Mouse (Mus musculus): Measurements from ENCODE around the gene Rbbp6.

The Rbbp6 gene

DNA sequence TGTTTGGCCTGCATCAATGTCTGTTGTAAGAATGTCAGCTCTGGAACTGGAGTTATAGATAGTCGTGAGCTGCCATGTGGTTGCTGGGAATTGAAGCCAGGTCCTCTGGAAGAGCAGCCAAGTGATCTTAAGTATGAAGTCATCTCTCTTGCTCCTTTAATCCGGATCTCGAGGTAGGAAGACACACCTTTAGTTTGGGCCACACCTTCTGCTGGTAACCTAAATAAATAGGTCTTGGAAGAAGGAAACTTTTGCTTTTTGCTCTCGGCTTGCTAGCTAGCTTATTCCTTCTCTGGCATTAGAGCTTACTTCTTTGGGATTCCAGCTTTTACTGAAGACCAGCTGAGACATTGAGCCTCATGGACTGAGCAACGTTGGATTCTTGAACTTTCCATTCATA, at the start of gene Rbbp6:
Gene Rbbp6, plus strand, starts transcription at position 301 of the 400 bp plus-strand sequence.
- no peak for DNase-seq (ENCODE audit: extremely low read depth, insufficient read length, low spot score)

DNA sequence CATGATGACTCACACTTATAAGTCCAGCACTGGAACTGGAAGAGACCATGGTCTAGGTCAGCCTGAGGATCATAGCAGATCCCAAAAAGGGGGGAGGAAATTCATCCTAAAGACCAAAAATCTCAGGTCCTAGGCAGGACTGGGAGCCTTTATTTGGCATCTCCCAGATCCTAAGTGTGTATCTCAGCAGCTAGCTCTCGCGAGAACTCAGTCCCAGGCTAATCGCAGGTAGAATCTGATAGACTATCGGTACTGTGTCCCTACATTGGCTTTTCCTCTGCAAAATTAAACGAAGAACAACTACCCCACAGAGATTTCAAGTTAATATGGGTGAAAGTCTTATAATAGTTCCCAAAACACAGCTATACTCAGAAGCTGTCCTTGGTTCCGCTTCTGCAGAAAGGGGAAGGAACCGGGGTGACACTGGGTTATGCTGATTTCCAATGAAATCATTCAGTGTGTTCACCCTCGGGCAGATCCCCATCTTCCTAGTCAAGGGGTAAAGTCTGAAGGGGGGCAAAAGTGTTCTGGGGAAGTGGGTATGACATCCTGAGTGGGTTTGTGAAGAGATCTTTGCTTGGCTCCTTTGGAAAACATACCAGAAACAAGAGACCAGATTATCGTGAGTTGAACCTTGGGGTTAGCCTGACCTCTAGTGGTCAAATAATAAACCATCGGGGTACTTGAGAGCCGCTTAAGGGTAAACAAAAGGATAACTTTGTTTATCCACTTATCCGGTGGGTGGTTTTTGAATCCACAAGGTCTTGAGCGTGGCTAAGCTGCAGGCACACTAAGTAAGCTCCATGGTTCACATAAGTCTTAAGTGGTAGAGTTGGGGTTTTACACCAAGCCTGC, 45.5 kb upstream of the Rbbp6 start:
- DNase-seq (ENCODE audit: extremely low read depth, insufficient read length, low spot score), result no peak

DNA sequence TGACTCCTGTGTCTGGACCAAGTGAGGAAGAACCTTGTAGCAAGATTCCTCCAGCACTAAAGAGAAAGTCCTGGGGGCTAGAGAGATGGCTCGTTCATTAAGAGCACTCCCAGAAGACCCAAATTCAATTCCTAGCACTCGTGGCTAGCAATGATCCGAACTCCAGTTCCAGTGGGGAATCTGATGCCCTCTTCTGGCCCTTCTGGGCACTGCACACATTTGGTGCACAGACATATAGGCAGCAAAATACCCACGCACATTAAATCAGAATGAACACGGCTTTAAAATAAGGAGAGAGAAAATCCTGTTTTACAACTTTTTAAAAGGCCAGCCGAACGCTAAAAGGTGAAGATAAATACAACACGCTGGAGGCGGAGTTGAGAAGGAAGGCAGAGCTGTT, 43.9 kb upstream of the Rbbp6 start:
- no peak for DNase-seq (ENCODE audit: extremely low read depth, insufficient read length, low spot score)

DNA sequence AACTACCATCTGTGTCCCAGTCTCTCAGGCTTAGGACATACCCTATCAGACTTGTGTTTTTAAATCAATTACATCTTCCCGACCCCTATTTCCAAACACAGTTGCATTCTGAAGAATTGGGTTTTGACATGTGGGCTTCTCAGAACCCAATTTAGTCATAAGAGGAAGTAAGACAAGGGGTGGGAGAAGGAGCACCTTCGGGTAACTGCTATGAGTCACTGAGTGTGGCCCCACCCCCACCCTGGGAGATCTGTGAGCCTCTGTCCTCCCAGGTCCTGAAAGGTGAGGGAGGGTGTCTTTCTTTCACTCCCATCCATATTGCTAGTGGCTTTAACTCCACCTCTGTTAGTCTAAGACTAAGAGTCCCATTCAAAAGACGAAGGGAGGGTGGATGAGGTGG, 41.2 kb upstream of the Rbbp6 start:
- DNase-seq (ENCODE audit: extremely low read depth, insufficient read length, low spot score), result no peak

DNA sequence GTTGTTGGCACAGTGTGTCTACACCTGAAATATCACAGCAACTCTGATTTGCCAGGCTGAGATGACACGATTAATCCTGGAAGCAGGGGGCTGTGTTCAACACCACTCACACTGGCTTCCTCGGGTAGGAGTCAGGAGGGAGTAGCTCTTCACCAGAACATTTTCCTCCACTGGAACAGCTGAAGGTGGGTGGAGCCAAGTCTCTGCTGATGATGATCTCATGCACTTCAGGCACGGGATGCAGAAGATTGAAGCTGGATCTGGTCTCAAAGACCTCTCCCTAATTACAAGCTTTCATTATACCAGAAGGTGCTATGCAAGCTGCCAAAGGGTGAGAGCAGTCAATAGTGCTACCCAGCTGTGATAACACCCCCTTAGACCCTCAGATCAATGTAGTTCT, 35.0 kb upstream of the Rbbp6 start:
- DNase-seq (ENCODE audit: extremely low read depth, insufficient read length, low spot score), result no peak

DNA sequence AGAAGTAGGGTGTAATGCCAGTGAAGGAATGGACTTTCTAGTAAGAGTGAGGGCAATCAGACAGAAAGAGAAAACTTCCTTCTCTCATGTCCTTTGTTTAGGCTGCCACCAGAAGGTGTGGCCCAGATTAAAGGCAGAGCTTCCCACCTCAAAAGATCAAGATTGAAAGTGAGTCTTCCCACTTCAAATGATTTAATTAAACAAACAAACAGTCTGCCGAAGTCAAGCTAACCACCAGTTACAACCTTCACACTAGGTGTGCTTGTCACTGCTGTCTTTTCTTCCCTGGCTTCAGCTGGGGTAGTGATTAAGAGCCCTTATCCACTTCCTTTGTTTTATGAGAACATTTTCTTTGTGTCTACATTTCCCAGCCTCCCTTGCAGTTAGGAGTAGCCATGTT, 33.3 kb upstream of the Rbbp6 start:
- no peak for DNase-seq (ENCODE audit: extremely low read depth, insufficient read length, low spot score)

DNA sequence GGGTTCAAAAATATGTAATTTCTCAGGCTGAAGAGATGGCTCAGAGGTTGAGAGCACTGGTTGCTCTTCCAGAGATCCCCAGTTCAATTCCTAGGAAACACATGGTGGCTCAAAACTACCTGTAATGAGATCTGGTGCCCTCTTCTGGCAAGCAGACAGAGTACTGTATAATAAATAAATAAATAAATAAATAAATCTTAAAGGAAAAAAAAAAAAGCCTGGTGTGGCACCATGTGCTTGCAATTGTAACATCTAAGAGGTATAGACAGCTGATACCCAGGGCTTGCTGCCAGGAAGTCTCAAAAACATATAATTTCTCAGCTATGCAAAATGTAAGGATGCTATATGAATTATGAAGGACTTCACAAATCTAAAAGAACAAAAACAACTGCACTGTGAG, 28.9 kb upstream of the Rbbp6 start:
- no peak for DNase-seq (ENCODE audit: extremely low read depth, insufficient read length, low spot score)

DNA sequence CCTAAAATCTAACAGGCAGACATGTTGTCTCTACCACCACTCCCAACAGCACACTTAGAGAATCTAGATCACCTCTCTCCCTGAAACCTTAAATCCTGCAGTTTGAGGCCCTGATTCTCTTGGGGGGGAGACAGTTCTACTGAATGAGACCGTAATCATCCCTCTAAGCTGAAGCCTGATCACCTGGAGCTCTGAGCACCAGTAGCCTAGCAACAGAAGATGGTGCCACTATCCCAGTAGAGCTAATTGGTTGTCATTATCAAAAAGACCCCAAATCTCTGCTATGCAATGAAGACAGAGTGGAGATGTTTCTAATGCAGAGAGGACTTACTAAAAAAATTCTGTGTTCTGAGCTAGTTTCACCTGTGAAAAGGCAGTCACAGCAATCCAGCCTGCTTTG, 27.3 kb upstream of the Rbbp6 start:
- no peak for DNase-seq (ENCODE audit: extremely low read depth, insufficient read length, low spot score)

DNA sequence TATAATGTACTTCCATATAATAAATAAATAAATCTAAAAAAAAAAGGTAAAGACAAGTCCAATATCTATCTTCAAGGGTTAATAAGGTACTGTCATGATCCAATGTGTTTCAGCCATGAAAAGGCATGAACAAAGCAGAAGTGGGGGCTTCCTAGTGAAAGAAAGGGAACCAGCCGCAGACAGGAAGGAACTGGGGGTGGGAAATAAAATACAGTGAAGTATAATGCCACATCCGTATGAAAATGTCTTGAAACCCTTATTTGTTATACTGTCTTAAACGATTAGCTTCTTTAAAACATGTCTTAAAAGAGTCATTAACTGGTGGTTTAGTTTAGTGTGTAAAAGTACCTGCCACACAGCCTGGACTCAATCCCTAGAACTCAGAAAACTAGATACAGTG, 26.3 kb upstream of the Rbbp6 start:
- no peak for DNase-seq (ENCODE audit: extremely low read depth, insufficient read length, low spot score)

DNA sequence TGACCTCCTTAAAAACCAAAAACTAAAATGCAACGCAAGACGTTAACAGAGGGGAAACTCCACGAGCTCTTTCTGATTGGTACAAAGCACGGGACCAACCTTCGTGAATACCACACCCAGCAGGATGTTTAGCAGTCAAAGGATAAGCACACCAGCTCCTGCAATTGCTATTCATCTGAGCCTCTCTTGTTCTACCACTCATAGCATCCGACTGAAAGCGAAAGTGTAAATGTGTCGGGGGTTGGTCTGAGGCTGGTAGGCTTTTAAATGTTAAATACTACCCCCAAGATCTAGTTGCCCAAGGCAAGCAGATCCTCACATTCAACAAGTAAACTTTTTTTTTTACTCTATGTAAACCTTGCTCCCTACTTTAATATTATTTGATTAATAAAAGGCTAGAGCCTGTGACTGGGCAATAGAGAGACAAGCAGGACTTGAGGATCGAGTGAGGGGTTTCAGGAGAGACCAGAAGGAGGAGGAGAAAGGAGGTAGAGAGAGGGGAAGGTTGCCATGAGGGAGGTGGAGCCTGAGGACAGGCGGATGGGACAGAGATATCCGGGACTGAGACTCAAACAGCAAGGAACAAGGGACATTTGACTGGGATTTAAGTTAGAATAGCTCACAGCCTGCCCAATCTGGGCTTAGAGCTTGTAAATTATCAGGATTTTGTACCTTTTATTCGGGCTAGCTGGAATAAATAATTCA, 25.0 kb upstream of the Rbbp6 start:
- DNase-seq (ENCODE audit: extremely low read depth, insufficient read length, low spot score), result no peak

DNA sequence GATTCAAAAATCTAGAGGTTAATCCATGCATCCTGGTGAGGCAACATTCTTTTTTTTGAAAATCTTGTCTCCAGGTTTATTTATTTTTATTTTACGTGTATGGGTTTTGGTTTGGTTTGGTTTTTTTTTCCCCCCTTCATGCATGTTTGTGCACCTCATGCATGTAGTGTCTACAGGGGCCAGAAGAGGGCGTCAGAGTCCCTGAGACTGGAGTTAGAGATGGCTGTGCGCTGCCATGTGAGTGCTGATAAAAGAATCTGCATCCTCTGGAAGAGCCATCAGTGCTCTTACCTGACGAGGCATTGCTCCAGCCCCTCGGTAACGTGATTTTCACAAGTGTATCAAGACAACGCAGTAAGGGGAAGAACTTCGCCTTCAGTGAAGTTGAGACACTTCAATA, 23.4 kb upstream of the Rbbp6 start:
- DNase-seq (ENCODE audit: extremely low read depth, insufficient read length, low spot score), result no peak

DNA sequence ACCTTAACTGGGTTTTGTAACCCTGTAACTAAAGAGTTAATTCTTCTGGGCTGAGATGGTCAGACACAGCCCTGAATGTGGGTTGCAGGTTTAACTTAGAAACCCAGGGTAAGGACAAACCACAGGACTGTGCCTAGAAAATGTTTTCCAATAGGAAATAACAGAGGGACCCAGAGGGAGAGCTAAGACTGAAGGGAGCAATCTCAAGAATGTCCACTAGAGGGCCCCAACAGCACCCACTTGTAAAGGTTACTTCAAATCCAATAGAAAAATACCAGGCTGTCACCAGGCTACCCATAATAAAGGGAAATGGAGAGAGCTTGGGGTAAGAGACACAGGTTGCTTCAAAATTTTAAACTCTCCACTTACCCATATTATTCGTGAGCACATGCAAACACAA, 20.3 kb upstream of the Rbbp6 start:
- DNase-seq (ENCODE audit: extremely low read depth, insufficient read length, low spot score), result no peak

DNA sequence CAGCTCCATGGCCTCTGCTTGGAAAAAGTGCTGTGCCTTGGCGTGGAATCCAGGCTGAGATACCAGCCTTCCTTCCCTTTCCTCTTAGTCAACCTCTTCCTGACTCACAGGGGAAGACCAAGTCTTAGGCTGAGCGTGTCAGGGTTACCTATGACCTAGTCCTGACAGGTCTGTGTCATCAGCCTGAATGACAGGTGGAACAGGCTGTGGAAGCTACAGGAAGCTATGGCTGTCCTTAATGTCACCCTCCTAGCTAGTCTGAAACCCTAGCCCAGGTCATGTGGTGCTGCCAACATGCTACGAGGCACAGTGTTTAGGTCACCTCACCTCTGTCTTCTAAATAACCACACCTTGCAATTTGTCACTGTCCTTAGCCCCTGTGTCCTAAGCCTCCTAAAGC, 16.2 kb upstream of the Rbbp6 start:
- DNase-seq (ENCODE audit: extremely low read depth, insufficient read length, low spot score), result no peak

DNA sequence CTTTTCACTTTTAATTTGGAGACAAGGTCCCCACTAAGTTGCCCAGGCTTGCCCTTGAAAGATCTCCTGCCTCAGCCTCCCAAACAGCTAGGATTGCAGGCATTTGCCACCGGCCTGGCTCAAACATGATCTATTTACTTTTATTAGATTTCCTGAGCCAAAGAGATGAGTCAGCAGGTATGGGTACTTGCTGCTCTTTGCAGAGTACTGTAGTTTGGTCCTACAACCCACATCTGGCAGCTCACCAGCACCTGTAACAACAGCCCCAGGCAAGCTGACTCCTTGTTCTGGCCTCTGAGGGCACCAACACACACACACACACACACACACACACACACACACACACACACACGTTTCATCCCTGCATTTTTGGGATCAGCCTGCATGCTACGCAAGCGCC, 14.0 kb upstream of the Rbbp6 start:
- DNase-seq (ENCODE audit: extremely low read depth, insufficient read length, low spot score), result peak; percentile 49

DNA sequence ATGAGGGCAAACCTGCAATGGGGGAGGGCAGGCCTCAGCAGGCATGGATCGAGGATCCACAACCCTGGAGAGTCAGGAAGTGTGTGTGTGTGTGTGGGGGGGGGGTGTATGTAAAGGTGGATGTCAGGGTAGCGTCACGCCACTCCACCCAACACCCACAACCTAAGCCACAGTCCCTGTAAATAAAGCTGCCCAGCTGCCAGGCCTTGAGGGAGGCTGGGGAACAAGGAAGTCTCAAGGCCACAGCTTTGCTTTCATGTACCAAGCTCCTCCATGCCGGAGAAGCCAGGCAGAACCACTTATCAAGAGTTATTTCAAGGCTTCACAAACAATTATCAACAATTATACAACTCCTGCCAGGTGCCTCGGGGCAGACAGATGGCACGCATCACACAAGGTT, 13.4 kb upstream of the Rbbp6 start:
- DNase-seq (ENCODE audit: extremely low read depth, insufficient read length, low spot score), result no peak

DNA sequence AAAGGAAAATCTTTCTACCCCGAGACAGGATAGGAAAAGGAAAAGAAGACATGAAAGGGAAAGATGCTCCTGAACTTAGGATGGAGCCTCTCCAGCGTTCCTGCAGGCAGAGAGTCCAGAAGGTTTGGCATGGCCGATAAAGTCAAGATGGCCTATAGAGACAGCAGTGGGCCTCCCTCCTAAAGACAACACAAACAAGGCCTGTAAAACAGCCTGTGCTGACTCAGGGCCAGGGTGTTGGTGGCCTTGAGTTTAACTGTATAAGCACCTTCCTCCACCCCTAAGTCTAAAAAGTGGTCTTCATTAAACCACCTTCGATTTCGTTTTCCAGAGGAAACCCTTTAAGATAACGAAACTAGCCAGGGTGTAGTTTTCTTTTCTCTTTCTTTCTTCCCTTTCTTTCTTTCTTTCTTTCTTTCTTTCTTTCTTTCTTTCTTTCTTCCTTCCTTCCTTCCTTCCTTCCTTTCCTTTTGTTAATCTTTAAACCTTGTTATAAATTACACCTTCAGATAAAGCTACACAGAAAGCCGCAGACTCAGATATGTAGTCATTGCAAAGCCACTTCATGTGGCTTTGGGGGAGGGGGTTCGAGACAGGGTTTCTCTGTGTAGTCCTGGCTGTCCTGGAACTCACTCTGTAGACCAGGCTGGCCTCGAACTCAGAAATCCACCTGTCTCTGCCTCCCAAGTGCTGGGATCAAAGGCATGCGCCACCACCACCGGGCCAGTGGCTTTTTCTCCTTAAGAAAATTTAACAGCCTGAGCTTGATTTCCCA, 10.8 kb upstream of the Rbbp6 start:
- no peak for DNase-seq (ENCODE audit: extremely low read depth, insufficient read length, low spot score)

DNA sequence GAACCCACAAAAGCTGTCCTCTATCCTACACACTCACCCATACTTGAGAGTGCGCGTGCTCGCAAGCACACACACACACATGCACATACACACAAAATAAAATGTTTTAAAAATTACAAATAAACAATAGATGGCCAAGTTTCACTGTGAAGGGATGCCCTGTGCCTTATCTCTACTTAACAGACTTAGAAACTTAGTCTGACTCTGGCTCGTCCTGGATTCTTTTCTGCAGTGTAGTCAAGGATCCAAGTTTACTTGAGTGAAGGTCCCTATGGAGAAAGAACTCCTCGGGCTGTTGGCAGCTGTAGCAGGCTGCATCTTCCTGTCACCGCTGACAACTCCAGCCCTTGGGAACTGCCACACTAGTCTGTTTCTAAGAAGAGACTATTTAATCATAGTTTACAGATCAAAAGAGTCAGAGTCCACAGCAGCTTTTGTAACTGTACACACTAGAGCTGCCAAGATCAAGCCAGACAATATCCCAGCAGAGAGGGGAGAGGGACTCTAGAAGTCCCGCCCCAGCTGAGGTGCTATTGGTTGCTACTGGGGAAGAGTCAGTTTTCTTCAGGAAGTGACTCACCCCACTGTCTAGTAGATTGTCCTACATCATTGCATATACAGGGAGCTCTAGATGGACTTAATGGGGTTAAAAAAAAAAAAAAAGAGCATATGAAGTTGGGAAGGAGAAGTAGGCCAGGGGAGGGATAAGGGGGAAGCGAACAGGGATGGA, 10.1 kb upstream of the Rbbp6 start:
- peak; percentile 26 for DNase-seq (ENCODE audit: extremely low read depth, insufficient read length, low spot score)

DNA sequence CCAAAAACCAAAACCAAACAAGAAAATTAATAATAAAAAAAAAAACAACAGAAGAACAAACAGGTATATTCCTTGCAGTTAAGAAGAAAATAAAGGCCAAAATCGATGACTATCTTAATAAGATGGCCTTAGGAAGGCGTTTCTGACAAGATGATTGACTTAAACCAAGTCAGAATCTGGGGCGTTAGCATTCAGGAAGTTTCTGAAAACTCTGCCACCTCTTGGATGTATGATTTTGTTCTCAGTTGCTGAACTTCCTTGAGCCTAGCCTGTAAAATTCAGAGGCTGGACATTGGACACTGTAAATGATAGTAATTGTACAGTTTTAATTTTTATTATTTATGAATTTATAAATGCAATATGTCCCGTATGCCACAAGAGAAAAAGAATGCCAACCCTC, 3.3 kb downstream of the Rbbp6 start:
- no peak for DNase-seq (ENCODE audit: extremely low read depth, insufficient read length, low spot score)

DNA sequence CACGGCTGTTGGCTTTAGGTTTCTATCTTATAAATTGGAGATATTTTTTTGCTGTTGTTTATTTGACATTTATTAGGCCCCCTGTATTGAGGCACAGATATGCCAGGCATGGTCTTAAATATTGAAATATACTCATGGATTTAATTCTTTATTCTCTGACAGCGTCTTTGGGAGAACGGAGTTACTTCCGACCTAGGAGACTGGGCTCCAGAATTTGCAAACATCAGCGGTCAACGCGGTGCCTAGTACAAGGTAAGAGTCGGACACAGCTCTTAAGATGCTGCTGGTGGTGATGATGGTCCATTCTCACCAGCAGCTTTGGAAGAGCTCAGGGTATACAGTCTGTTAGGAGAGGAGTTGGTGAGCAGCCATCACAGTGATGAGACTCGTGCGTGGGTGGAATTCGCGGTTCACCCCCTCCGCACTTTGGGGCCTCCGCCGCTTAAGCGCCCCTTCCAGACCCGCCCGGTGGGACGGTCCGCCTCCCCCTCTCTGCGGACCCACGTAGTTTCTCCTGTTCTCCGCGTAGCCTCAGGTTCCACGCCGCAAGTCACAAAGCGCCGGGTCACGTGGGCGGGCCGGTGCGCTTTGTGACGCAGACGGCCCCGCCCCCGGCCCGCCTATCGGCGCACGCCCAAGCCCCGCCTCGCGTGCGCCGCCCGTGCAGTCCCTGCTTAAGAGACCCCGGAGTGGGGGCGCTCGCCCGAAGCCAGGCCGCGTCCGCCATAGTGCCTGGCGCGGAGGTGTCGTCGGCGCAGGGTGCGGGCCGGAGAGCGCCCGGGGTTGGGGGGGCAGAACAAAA, 3.9 kb downstream of the Rbbp6 start:
- DNase-seq (ENCODE audit: extremely low read depth, insufficient read length, low spot score), result peak; percentile 97

DNA sequence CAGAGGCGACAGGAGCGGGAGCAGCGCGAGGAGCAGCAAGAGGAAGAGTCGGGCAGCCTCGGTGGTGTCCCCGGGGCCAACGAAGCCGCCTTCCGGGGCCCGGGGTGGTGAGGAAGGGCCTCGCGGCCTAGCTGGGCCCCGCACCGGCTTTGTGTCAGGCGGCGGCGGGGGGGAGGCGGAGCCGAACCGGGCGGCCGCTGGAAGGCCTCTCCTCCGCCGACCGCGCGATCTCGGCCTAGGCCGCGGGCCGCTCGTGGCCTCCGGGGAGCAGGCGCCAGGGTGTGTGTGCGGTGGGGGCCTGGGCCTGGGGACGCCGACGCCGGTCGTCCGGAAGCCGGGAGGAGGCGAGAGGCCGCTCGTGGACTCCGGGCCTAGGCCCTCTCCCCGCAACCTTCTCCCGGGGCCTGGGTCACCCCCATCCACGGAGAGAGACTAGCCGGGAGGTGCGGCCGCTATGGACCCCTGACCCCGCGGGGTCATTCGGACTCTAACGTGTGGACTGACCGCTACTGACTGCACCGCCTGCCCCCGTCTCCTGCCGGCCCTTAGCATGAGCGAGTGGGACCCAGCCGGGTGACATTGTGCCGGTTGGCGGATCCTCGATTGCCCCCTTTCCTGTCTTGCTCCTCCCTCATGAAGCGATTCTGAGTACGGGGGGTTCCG, 4.8 kb downstream of the Rbbp6 start:
- DNase-seq (ENCODE audit: extremely low read depth, insufficient read length, low spot score), result no peak
